Mouse (Mus musculus) liver, adult 2 months (tissue): ENCODE results near the gene Olfr960.

Source experiments
- CTCF ChIP-seq: fragments of 200-500 bp; IDR thresholded peaks from 2 replicates; pipeline ENCODE4 v1.5.1; 2011; ENCODE audit warnings: low read depth, low read length, control low read depth
- POLR2A ChIP-seq: fragments of 200-500 bp; IDR thresholded peaks from 2 replicates; pipeline ENCODE4 v1.6.1; 2011; ENCODE audit warnings: low read length, control low read depth; ENCODE audit not compliant: insufficient read depth; ENCODE audit errors: extremely low read depth

GRCm38 (mm10) chr9:39647382-39647781 is 26.2 kb downstream of the Olfr960 start:
- no peak for TF ChIP-seq CTCF
- TF ChIP-seq POLR2A: no peak
